Mouse (Mus musculus) v-Abl transformed pro-B cells (cell line): Measurements from ENCODE around the gene Hoxd1.

ENCODE experiments used
- in situ Hi-C, 2 experiments: fragments of 400-800 bp; cut with MboI; formaldehyde crosslinking; loops; one replicate each; pipeline ENCODE4 v1.15.1; 2025; ENCODE audit not compliant: unreplicated experiment in 2 of 2

Hoxd1 gene

DNA sequence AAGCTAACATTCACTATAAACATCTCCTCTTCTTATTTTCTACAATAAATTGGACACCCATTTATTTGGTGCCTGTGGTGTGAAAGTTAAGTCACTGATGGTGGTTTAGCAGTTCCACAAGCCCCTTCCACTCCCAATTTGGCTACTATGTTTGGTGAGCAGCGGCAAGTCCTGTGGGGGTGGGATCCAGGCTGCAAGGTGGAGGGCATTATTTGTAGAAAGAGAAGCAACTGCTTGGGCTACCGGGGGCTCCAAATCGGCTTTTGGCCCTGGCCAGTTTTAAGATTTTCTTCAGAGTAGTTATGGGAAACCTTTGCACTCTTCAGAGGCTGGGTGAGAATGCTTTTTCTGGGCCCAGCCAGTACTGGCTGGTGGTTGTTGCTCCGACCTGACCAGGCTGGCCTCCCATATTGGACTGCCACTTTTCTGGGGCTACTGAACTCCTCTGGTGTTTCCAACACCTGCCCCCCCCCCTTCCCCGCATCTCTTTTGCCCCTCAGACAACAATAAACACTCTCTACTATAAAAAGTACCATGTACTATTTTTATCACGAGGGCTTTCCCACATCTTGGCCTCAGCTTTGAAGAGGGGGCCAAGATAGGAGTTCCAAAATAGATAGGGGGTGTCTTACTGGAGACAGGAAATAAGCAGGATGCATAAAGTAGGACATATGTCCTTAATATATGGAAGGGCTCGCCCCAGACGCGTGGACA is 30.8 kb upstream of the Hoxd1 start:
- in situ Hi-C loops, result loop anchor here in 1 of 2 experiments (25.0 kb wide), 1 partner anchor 1280 kb away; no protein-coding TSS in a partner anchor

DNA sequence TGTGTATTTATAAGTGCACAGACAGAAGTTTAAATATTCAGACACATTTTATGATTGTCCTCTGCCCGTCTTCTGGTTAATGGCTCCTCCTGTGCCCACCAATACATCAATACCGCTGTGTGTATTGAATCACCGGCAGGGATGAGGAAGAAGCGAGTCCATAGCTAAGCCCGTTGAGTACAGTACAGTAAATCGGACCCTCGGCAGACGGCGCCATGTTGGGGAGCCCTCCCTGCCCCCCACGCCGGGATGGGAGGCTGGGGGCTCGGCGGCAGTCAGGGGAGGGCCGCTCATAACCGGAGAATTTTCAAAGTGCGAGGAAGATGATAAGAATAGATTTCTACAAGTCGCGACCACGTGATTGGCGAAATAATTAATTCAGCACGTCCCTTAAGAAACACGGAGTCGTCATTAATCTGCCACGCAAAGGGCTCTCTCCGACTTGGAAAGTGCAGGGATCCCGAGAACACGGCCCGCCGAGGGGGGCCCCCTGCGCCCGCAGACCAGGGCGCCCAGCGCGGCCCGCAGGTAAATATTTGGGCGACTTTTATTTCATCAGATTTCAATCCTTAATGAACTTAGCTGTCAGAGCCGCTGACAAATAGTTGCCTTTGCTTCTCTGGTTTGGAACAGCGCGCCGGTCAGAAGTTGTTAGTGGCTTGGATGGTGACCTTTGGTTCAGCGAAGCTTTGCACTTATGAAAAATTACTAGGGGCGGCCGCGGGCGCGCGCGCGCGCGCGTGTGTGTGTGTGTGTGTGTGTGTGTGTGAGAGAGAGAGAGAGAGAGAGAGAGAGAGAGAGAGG is 30.1 kb upstream of the Hoxd1 start:
- in situ Hi-C loops, result loop anchor here in 1 of 2 experiments (25.0 kb wide), 1 partner anchor 1280 kb away; no protein-coding TSS in a partner anchor

DNA sequence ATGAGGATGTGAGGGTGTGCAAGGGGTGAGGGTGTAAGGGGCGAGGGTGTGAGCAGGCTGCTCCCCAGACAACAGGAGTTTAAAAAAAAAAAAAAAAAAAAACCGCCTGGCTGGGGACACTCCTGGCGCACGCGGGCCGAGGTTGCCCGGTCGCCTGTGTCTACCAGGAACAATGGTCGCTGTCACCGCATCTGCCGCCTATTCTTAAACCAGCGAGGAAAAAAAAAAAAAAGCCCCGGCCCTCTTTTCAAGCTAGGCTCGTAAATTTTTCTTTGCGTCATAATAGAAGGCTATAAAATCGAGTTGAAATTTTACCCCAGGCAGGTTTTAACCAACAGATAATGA is 29.5 kb upstream of the Hoxd1 start:
- in situ Hi-C loops, result loop anchor here in 1 of 2 experiments (25.0 kb wide), 1 partner anchor 1279 kb away; no protein-coding TSS in a partner anchor

DNA sequence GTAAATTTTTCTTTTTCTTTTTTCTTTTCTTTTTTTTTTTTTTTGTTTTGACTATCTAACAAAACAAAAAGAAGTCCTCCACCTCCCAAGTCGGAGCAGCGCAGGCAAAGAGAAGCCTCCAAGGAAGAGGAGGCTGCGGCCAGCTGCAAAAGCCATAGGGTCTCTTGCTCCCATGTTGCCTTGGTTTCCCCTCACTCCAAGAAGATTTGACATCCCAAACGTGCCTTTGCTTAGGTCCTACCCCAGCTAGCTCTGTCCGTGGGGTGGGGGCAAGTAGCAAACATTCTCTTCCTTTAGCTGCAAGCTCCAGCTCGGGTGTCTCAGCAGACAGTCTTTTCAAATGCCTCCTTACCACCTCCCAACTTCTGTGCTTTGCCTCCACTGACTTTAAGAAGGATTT is 29.0 kb upstream of the Hoxd1 start:
- in situ Hi-C loops, result loop anchor here in 1 of 2 experiments (25.0 kb wide), 1 partner anchor 1279 kb away; no protein-coding TSS in a partner anchor

DNA sequence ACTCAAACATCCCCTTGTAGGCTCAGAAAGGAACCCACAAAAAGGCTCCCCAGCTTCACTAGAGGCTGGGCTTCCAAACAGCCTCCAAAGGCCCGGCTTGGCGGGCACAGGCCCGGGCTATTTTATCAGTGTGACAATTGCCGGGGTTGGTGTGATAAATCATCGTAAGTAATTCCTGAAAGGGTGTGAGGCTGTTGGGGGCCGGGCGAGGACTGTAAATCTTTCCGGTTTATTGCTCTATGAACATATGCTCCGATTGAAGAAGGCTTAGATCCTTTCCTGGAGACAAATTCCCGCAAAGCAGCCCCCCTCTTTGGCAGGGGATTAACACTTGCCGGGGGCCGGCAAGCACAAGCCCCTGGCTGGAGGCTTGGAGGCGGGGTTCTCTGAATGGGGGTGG is 28.3 kb upstream of the Hoxd1 start:
- in situ Hi-C loops, result loop anchor here in 1 of 2 experiments (25.0 kb wide), 1 partner anchor 1278 kb away; no protein-coding TSS in a partner anchor

DNA sequence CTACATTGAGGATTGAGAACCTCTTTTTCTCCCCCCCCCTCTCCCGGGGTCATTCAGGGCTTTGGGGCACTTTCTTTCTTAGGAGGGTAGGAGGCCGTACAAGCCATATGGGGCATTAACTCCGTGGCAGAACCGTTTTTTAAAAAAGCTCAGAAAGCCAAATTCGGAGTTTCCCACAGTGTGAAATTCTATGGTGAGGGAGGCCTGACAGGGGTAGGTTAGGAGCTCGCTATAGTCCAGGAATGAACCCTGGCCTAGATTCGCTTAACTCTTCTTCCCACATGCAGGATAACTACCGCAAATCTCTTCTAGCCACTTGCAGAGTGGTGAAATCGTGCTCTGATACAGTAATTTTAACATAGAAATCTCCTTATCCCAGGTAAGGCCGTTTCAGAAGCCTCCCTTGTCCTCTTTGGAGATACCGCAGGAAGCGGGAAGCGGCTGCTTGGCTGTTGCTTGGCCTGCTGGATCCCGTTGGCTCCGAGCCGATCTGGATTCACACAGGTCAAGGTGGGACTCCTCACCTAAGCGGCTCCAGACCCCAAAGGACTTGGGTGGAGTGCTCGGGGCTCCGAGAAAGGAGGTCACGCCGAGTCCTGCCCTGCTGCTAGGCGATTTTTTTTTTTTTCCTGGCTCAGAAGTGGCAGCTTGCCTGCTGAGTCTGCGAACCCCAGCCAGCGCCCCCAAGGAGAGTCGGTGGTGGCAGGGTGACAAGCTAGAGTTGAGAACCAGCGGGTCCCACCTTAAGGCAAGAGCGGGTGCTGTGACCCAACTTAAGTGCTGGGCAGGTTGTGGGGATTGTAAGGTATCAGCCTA is 27.6 kb upstream of the Hoxd1 start:
- in situ Hi-C loops, result loop anchor here in 1 of 2 experiments (25.0 kb wide), 1 partner anchor 1277 kb away; no protein-coding TSS in a partner anchor

DNA sequence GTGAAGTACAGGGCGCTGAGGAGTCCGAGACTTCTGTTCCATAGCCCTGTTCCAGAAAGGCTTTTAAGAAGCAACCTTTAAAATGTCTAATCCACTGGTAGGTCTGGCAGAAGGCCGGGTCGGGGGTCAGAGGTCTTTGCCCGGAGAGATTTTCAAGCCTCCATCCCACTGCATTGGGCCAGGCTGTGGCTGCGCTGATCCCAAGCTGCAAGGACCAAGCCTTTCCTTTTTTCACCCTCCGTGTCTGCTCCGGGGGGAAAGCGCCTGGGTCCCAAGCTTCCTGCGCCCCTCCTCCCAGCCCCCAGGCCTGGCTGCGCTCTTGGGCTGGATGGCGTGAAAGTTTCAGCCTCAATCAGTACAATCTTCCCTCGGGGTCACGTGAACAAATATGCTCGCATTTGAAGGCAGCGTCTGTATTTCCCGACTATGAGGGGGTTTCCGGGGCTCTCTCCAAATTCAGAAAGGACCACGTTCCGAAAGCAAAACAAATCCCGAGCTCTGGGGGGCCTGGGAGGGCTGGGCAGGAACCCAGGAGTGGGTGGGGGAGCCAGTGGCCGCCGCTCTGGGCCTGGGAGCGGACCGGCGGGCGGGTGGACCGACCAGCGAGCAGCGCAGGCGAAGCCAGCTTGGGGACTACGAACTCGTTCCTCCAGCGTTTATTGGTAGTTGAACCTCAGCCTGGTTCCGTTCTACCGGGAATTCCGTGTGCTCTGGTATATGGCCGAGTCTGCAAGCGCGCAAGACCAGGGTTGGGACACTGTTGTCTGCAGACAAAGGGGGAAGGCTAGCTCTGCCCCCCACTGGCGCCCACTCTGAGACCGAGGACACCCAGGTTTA is 26.7 kb upstream of the Hoxd1 start:
- in situ Hi-C loops, result loop anchor here in 1 of 2 experiments (25.0 kb wide), 1 partner anchor 1276 kb away; no protein-coding TSS in a partner anchor

DNA sequence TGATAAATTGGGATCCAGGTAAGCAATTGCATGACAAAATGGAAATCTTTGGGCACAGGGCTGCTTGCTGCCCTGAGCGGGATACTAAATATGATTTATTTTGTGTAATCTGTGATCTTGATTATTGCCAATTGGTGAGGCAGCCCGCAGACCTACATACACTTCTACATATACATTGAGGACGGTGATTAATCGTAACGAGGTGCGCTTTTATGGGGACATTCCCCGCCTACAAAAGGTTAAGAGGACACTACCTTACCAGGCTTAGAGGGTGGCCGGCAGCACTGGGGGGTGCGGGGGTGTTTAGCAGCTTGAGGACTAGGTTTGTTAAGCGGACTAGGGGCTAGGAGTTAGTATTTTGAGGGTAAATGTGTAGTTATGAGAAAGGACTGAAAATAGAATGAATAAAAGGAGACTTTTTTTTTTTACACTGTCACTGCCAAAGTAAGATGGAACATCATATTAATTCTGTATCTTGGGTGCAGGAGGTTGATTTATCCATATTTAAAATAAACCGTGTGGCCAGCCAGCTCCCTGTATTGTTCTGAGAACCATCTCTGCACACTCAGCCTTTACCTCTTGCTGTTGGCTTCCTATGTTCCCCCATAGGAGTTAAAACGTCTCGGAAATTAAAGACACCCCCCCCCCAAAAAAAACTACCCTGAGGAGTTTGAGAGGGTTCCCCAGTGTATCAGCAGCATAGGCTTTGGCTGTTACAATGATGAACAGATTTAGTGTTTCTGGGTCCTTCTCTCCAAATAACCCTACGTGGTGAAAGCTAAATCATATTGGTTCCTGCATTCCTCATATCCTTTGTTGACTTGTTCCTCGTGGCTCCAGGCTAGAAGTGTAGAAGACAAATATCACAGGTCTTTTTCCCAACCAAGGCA is 25.8 kb upstream of the Hoxd1 start:
- in situ Hi-C loops, result loop anchor here in 1 of 2 experiments (25.0 kb wide), 1 partner anchor 1275 kb away; no protein-coding TSS in a partner anchor

DNA sequence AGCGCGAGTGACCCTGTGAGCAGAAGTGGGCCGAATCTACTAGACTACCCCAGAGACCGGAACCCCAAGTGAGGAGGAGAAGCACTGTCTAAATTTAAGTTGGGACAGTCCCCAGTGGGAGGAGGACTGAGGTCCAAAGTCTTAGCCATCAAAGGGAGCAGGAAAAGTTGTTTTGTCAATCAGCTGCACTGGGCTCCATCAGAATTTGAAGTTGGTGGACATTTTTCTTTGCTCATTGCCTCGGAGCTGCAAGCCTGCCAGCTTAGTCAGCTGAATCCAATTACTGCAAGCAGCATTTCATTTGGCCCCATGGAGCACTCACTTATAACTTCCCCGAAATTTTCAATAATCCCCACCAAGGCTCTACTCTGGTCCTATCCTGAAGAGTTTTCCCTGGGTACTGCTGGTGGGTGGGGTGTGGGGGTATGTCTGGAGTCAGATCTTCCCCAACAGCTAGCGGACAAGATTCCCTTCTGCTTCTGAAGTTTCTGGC is 25.2 kb upstream of the Hoxd1 start:
- in situ Hi-C loops, result loop anchor here in 1 of 2 experiments (25.0 kb wide), 1 partner anchor 1275 kb away; no protein-coding TSS in a partner anchor

DNA sequence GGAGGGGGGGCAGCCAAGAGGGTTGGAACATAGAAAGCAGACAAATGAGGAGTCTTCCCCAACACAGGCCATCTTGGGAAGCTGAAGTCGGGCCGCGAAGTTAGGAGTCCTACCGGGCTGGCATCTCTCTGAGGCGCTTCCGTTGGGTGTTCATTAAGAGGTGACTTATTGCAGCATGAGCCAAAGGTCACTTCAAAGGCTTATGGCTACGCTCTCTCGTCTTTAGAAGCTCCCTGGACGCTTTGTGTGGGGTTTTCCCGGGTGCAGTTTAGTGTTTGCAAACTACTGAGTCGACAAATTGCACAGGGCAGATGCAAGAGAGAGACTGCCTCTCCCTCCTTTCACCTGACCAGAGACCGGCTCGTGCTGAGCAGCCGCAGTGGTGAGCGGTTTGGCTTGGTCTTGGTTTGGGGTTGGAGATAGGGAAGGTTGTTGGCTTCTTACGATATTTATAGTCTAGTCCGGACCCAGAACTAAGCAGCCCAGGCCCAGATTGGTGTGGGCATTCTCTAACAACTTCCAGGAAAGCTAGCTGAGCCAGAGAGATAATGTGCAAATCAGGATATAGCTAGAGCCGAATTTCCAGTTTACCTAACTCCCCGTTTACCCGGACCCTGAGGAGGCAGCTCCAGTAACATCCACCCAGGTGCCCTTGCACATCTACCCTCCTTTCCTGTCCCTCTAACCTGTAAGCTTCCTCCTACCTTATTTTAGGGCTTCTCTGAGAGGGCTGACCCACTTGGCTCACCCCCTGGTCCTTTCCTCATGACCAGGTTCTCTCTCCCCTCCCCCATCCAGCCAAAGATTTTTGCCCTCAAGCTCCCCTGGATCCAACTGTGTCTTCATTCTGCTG is 23.9 kb upstream of the Hoxd1 start:
- in situ Hi-C loops, result loop anchor here in 1 of 2 experiments (25.0 kb wide), 1 partner anchor 1273 kb away; no protein-coding TSS in a partner anchor

DNA sequence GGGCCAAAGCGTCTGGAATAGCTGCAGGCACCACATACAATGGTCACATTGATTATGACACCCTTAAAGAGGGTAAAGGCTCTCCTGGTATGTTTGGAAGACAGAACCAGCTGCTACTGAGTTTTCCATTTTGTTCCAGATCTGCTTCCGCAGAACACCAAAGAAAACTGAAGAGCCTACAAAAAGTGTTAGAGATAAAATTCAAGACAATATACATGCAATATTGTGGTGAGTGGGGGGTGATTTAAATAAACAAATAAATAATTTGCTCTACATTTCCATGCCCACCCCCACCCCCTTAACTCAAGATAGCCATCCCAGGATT is 23.3 kb upstream of the Hoxd1 start:
- in situ Hi-C loops, result loop anchor here in 1 of 2 experiments (25.0 kb wide), 1 partner anchor 1273 kb away; no protein-coding TSS in a partner anchor

DNA sequence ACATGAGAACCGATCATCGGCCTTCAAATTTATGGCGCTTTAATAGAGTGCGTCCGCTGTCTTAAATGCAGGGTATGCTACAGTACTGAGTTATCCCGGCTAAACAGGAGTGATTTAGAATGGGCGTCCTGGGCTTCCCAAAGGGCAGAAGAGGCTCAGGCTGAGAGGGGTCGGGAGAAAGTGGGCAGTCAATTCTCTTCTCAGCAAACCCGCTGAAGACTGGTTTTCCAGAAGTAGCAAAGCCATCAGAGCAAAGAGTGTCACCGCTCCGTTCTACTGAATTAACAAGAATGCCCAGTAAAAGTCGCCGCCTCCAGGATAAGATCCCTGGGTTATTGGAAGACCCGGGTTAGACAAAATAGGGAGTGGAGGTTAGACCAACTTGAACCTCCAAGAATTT is 22.9 kb upstream of the Hoxd1 start:
- in situ Hi-C loops, result loop anchor here in 1 of 2 experiments (25.0 kb wide), 1 partner anchor 1272 kb away; no protein-coding TSS in a partner anchor

DNA sequence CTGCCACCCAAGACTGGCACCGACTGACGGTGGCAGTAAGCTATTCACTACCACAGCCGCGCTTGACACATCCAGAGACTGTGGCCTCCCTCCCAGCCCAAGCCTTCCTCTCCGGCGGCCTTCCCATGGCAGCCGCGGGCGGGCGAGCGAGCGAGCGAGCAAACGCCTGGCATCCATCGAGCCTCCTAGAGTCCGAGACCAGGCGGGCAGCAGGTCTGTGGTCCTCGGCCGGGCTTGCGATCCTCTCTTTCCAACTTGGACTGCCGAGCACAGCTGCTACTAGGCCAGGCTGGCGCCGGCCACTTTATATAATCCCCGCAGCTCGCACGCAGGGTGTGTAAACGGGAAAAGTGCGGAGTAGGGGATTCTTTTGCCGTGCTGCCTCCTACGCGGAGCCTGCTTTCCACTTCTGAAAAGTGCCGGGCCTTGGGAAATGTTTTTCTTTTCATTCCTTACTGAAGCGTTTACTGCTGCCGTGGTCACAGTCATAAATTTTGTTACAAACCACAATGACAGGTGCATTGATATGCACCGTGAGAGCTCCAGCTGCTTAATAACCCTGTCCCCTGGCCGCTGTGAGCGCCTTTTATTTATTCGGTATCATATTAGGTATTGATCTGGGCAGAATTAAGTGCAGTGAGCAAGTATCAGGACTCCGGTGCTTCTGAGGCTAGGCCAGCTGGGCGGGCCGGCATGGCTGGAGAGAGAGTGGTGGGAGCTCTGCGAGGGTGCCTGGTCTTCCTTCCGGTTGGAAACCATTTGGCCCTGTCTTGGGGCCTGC is 22.3 kb upstream of the Hoxd1 start:
- in situ Hi-C loops, result loop anchor here in 1 of 2 experiments (25.0 kb wide), 1 partner anchor 1272 kb away; no protein-coding TSS in a partner anchor

DNA sequence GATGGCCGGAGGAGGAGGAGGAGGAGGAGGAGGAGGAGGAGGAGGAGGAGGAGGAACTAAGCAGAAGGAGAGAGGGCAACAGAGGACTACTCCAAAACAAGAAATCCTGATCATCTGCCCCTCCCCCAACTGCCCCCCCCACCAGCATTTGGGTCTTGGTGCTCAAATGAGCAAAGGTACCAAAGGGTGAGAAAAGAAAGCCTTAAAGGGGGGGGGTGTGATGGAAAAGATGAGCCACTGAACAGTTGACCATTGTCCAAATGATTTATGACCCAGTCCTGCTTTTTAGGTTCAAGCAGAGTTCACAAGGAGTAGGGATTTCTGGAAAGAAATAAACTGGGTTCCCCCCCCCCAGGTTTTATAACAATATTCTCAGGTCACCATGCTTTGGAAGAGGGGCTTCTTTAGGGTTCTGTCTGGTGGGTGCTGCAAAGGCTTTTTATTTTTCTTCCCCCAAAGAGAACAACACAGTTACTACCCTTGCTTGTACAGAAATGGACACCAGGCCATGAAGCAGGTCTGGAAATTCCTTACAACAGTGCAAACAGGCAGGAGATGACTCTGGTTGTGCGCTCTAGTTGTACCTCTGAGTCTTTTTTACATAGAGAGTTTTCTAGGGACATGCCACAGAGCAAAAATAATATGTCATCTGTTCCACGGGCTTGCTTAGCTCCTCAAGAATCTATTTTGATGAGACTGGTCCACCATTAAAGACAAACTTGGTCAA is 21.4 kb upstream of the Hoxd1 start:
- in situ Hi-C loops, result loop anchor here in 1 of 2 experiments (25.0 kb wide), 1 partner anchor 1271 kb away; no protein-coding TSS in a partner anchor

DNA sequence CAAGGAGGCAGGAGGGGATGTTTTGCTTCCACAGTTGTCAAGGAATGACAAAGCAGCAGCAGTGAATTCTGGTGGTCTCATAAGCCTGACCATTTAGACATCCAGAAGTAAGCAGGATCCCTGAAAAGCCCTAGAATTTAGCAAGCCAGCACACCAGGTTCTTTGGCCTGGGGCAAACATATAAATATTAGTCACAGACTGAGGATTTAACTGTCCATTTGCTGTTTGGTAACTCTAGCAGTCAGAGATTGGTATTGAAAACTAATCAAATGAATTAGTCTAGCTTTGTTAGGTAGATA is 20.9 kb upstream of the Hoxd1 start:
- in situ Hi-C loops, result loop anchor here in 1 of 2 experiments (25.0 kb wide), 1 partner anchor 1270 kb away; no protein-coding TSS in a partner anchor
